Mouse (Mus musculus): ENCODE data around the gene Tfg. TPM values are rescaled to one million over a fixed set of nuclear protein-coding genes. Genes with fewer than 3 reads are reported as not detected.

Tfg gene
- polyA plus RNA-seq (2015; fragmentation: Illumina TruSeq; extraction: RNeasy Lipid Tissue Mini Kit (QIAGEN cat#74804); ENCODE audit: insufficient read depth, low read depth, low replicate concordance), result 11.6 TPM

DNA sequence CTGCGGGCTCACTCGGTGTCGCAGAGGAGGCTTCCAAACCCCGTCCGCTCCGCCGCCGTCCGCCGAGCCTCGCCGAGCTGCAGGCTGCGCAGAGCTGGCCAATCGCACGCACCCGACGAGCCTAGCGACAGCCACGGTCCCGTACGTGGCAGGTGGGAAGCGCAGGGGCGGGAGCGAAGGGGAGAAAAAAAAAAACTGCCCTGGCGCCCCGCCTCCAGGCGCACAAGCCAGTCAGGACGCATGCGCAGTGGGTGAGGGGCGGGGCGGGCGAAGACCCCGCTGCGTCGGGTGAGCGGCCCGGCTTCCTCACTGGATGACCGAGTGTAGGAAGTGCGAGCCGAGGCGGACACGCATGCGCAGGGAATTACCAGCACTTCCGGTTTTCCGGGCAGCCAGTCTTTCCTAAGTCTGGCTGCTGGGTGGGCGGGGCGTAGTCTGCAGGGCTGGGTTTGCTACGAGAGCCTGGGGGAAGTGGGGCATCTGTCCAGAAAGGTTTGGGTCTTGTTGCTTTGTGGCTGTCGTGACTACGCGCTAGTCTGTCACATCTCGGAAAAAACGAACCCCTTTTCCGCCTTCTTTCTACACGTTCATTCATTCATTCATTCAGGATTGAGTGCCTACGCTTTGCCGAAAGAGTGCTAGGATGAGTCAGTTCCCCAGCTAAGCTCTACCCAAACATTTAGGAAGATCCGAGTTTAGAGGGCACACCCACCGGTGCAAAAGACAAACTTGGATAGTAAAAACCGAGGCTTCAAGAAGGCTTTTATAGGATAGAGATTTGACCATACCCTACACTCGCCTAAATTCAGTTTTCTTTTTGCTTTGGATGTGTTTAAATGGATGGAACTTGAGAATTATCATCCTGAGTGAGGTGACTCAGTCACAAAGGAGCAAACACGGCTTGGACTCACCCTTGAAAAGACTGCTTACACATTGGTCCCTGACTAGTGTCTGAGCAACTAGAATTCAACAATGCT, at the start of gene Tfg:
Tfg (minus strand) TSS at position 227 of the 977 bp plus-strand sequence.

Other genes with a start within 250 kb of the Tfg start
- gene Abi3bp, start 239.6 kb downstream of the Tfg start, polyA plus RNA-seq (2015; fragmentation: Illumina TruSeq; extraction: RNeasy Lipid Tissue Mini Kit (QIAGEN cat#74804); ENCODE audit: insufficient read depth, low read depth, low replicate concordance), result 5.0 TPM
- not detected for gene Adgrg7, start 78.4 kb upstream of the Tfg start, polyA plus RNA-seq (2015; fragmentation: Illumina TruSeq; extraction: RNeasy Lipid Tissue Mini Kit (QIAGEN cat#74804); ENCODE audit: insufficient read depth, low read depth, low replicate concordance)
- 1.4 TPM for gene Tmem45a, start 168.7 kb upstream of the Tfg start, polyA plus RNA-seq (2015; fragmentation: Illumina TruSeq; extraction: RNeasy Lipid Tissue Mini Kit (QIAGEN cat#74804); ENCODE audit: insufficient read depth, low read depth, low replicate concordance)
- gene Lnp1, start 210.6 kb upstream of the Tfg start, polyA plus RNA-seq (2015; fragmentation: Illumina TruSeq; extraction: RNeasy Lipid Tissue Mini Kit (QIAGEN cat#74804); ENCODE audit: insufficient read depth, low read depth, low replicate concordance), result not detected